Mouse (Mus musculus) small intestine, adult 10 weeks (tissue): ENCODE data around the gene Eif3c. TPM values are rescaled to one million over a fixed set of nuclear protein-coding genes. Genes with fewer than 3 reads are reported as not detected.

Source experiments
- polyA plus RNA-seq: library from polyadenylated mRNA; stranded (reverse); fragments of 350-450 nt; fragmentation: Illumina TruSeq; extraction: RNeasy Lipid Tissue Mini Kit (QIAGEN cat#74804); gene quantifications from one replicate; pipeline ENCODE4 v1.2.3, GENCODE M21; 2014; ENCODE audit warnings: low replicate concordance

The Eif3c gene
- 87.7 TPM for polyA plus RNA-seq

GRCm38 (mm10) chr7:126566094-126566765 is at the start of gene Eif3c:
Eif3c (minus strand) TSS chr7:126566411.

GRCm38 (mm10) chr7:126594862-126595561 is 28.8 kb upstream of the Eif3c start, which contains the start of gene Il27:
Il27 (minus strand) TSS chr7:126594941.

GRCm38 (mm10) chr7:126585717-126586116 is 19.5 kb upstream of the Eif3c start, which contains the start of gene Cln3:
Cln3 (minus strand) TSS chr7:126585817.

DNA sequence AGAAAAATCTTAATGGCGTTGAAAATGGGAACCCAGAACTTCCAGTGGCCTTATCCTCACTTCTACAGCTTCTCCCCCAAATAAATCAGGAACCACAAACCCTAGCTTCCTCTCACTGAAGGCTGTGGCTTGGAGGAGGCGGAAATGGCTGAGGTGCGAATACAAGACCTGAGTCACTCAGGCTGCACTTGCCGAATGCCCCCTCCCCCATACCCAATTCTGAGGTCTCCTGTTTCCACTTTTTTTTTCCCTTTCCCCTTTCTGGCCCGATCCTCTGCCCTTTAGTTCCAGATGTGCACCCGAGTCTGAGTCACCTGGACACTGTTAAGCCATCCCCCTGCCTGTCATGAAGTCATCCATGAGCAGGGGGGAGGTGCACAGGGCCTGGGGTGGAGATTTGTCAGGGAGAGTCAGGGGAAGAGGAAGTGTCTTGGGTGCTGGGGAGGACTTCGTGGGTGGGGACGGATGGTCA is 18.3 kb upstream of the Eif3c start, which contains the start of gene Apobr:
Gene Apobr (plus strand): TSS at position 437 of the 472 bp plus-strand sequence.

DNA sequence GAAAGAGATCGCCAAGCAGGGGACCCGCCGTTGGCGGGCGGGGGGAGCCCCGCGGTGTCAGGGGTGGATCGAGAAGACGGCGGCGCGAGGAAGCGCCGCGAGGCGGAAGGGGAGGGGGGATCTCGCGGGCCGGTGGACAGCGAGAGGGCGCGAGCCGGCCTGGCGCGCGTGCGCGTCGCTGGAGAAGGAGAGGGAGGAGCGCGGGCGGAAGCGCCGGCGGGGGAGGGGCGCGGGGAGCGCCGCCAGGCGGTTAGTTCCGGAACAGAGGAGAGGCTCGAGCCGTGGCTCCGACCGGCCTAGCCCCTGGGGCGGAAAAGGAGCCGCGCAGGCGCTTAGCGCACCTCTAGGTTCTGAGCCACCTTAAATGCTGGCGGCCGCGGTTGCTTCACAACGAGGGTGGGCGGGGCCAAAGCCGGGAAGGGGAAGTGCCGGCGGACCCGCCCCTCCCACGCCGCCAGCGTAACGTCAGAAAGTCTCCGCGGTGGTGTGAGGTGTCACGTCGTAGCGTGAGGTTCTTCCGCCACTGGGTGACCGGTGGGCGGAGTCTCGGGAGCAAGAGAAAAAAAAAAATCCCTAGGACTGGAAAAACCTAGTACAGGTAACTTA is 62.8 kb downstream of the Eif3c start, which contains the start of gene Atxn2l:
Gene Atxn2l (minus strand): TSS at position 165 of the 606 bp plus-strand sequence.

Other genes starting within 250 kb of the Eif3c start
- gene Lat, start 196.8 kb downstream of the Eif3c start, polyA plus RNA-seq, result not detected
- 4.0 TPM for gene Spns1, start 189.0 kb downstream of the Eif3c start, polyA plus RNA-seq
- gene Nfatc2ip, start 169.7 kb downstream of the Eif3c start, polyA plus RNA-seq, result 8.7 TPM
- gene Cd19, start 151.5 kb downstream of the Eif3c start, polyA plus RNA-seq, result 0.97 TPM
- gene Rabep2, start 137.7 kb downstream of the Eif3c start, polyA plus RNA-seq, result 1.0 TPM
- gene Atp2a1, start 103.3 kb downstream of the Eif3c start, polyA plus RNA-seq, result not detected
- gene Sh2b1, start 91.0 kb downstream of the Eif3c start, polyA plus RNA-seq, result 0.45 TPM
- 3.2 TPM for gene Tufm, start 79.0 kb downstream of the Eif3c start, polyA plus RNA-seq
- 19.2 TPM for gene Atxn2l, start 63.0 kb downstream of the Eif3c start, polyA plus RNA-seq
- gene Apobr, start 18.5 kb upstream of the Eif3c start, polyA plus RNA-seq, result not detected
- gene Cln3, start 19.4 kb upstream of the Eif3c start, polyA plus RNA-seq, result 0.59 TPM
- gene Il27, start 28.5 kb upstream of the Eif3c start, polyA plus RNA-seq, result not detected
- gene Nupr1, start 64.5 kb upstream of the Eif3c start, polyA plus RNA-seq, result 4.2 TPM
- gene Sgf29, start 82.9 kb upstream of the Eif3c start, polyA plus RNA-seq, result not detected
- 18.3 TPM for gene Sult1a1, start 110.0 kb upstream of the Eif3c start, polyA plus RNA-seq
- not detected for gene Bola2, start 129.0 kb upstream of the Eif3c start, polyA plus RNA-seq
- gene Slx1b, start 129.4 kb upstream of the Eif3c start, polyA plus RNA-seq, result 0.22 TPM
- gene Coro1a, start 141.4 kb upstream of the Eif3c start, polyA plus RNA-seq, result 4.5 TPM
- 12.0 TPM for gene Mapk3, start 193.2 kb upstream of the Eif3c start, polyA plus RNA-seq
- 2.1 TPM for gene Gdpd3, start 199.9 kb upstream of the Eif3c start, polyA plus RNA-seq
- 5.8 TPM for gene Ypel3, start 210.5 kb upstream of the Eif3c start, polyA plus RNA-seq
- not detected for gene Tbx6, start 215.1 kb upstream of the Eif3c start, polyA plus RNA-seq
- gene Ppp4c, start 226.1 kb upstream of the Eif3c start, polyA plus RNA-seq, result 24.4 TPM
- gene Fam57b, start 231.3 kb upstream of the Eif3c start, polyA plus RNA-seq, result not detected